Mouse (Mus musculus): Measurements from ENCODE around the gene Csf2ra. TPM values are rescaled to one million over a fixed set of nuclear protein-coding genes. Genes with fewer than 3 reads are reported as not detected.
"Not testable (repeated sequence)": the region's sequence is repeated elsewhere in the genome, so short reads cannot be mapped to it uniquely, and the experiment has no call there.

The Csf2ra gene
- 317 and 417 TPM in 2 replicates for polyA plus RNA-seq (2012; rRNA removed)

GRCm38 (mm10) chr19:61227941-61228701, at the start of gene Csf2ra:
Gene Csf2ra, minus strand, starts transcription at chr19:61228429.
- 53% methylated on average over 36 of the region's 36 CpGs for WGBS
- Histone ChIP-seq H3K4me1 (ENCODE audit: control insufficient read depth, insufficient read depth, low read length) (peaks cover 3% of the 10 kb centered on the region; the same call in 1 of the 2 replicates), H3K4me3 (replicated peaks; ENCODE audit: extremely low read depth, low read depth, low read length) (peak within 1 kb of the TSS; percentile 87)
- TF ChIP-seq POLR2A (IDR thresholded peaks at IDR 0.05; ENCODE audit: borderline replicate concordance, extremely low read depth, low read depth, low read length) (peak; percentile 64; the same call in 1 of the 2 replicates), CTCF (IDR thresholded peaks at IDR 0.05; ENCODE audit: insufficient read depth, low read length) (no peak)
- peak; percentile 9 for DNase-seq

GRCm38 (mm10) chr19:61275446-61275845, 47.2 kb upstream of the Csf2ra start:
- TF ChIP-seq POLR2A (IDR thresholded peaks at IDR 0.05; ENCODE audit: borderline replicate concordance, extremely low read depth, low read depth, low read length) (no peak), CTCF (IDR thresholded peaks at IDR 0.05; ENCODE audit: insufficient read depth, low read length) (no peak)
- no peak for DNase-seq
- WGBS = 80% methylated on average over 1 of the region's 1 CpGs
- H3K4me1 ChIP-seq (ENCODE audit: control insufficient read depth, insufficient read depth, low read length) = no peaks in the 10 kb centered on the region
- no peak overlapping the region for H3K4me3 ChIP-seq (replicated peaks; ENCODE audit: extremely low read depth, low read depth, low read length)

DNA sequence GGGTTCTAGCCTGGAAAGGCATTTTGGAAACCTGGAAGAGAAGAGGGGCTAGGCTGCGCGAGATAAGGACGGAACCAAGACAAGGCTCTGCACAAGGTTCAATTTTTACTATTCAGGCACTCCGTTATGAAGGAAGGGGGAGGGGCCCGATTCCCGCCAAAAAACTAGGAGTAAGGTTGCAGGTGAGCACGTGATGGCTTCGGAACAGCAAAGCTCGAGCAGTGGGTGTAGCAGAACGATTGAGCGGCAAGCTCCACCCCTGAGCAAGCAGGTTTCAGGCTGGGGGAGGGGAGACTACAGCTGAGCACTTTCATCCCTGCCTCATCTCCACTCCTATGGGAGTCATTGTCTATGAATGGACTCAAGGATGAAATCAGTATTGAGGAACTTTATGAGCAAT, 40.9 kb upstream of the Csf2ra start:
- not testable (repeated sequence) for H3K4me1 ChIP-seq (ENCODE audit: control insufficient read depth, insufficient read depth, low read length); DNase-seq
- WGBS = 29% methylated on average over 11 of the region's 11 CpGs

GRCm38 (mm10) chr19:61267141-61267540, 38.9 kb upstream of the Csf2ra start:
- TF ChIP-seq POLR2A (IDR thresholded peaks at IDR 0.05; ENCODE audit: borderline replicate concordance, extremely low read depth, low read depth, low read length) (no peak), CTCF (IDR thresholded peaks at IDR 0.05; ENCODE audit: insufficient read depth, low read length) (no peak)
- 20% methylated on average over 7 of the region's 7 CpGs for WGBS

More for the DNA sequence above, 40.9 kb upstream of the Csf2ra start:
- not testable (repeated sequence) for H3K4me3 ChIP-seq (replicated peaks; ENCODE audit: extremely low read depth, low read depth, low read length)

GRCm38 (mm10) chr19:61266651-61267050, 38.4 kb upstream of the Csf2ra start:
- no peaks in the 10 kb centered on the region for H3K4me1 ChIP-seq (ENCODE audit: control insufficient read depth, insufficient read depth, low read length)
- TF ChIP-seq CTCF (IDR thresholded peaks at IDR 0.05; ENCODE audit: insufficient read depth, low read length) (no peak), POLR2A (IDR thresholded peaks at IDR 0.05; ENCODE audit: borderline replicate concordance, extremely low read depth, low read depth, low read length) (no peak)
- peak overlapping the region; percentile 1 for H3K4me3 ChIP-seq (replicated peaks; ENCODE audit: extremely low read depth, low read depth, low read length)
- DNase-seq = peak; percentile 34
- WGBS = 4% methylated on average over 26 of the region's 26 CpGs

More at GRCm38 (mm10) chr19:61267141-61267540, 38.9 kb upstream of the Csf2ra start:
- Histone ChIP-seq H3K4me1 (ENCODE audit: control insufficient read depth, insufficient read depth, low read length) (no peaks in the 10 kb centered on the region), H3K4me3 (replicated peaks; ENCODE audit: extremely low read depth, low read depth, low read length) (peak overlapping the region; percentile 1)
- no peak for DNase-seq

- 2% methylated on average over 12 of the region's 12 CpGs for WGBS
- Histone ChIP-seq H3K4me1 (ENCODE audit: control insufficient read depth, insufficient read depth, low read length) (no peaks in the 10 kb centered on the region), H3K4me3 (replicated peaks; ENCODE audit: extremely low read depth, low read depth, low read length) (no peak overlapping the region)
- TF ChIP-seq CTCF (IDR thresholded peaks at IDR 0.05; ENCODE audit: insufficient read depth, low read length) (no peak), POLR2A (IDR thresholded peaks at IDR 0.05; ENCODE audit: borderline replicate concordance, extremely low read depth, low read depth, low read length) (no peak)
- peak; percentile 40 for DNase-seq
Measured at GRCm38 (mm10) chr19:61266246-61266615, 38.0 kb upstream of the Csf2ra start.

DNA sequence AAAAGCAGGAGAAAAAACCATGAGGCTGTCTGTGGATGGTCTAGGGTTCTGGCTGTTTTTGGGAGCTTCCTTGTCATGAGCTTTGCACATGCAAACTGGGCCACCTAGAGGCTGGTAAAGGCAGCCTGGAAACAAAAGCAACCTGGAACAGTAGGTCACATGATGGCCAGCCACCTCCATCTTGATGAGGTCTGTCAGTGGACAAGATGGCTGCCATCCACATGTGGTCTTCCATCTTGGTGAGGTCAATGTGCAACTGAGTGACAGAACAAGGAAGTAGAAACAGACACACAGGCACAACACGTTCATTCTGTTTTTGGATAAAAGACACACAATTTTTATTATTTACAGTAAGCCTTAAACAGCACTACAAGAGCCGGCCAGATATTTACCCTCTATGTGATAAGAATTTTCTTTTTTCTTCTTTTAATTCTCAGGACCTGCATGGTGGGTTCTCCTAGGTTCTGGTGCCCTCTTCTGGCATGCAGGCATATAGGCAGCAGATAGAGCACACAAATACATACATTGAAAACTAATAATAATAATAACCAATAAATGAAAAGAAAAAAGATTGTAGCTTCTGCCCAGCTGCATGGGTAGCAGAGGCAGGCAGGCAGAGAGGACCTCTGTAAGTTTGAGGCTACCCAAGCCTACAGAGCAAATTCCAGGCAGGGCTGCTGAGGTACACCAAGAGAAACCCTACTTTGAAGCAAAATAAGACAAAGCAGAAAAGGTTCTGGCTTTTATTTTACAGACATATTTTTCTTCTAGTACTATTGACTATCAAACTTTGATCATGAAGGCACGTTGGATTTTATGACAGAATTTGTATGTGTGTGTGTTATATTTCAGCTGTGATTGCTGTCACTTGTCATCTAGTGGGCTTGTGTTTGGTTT, 37.4 kb upstream of the Csf2ra start:
- TF ChIP-seq CTCF (IDR thresholded peaks at IDR 0.05; ENCODE audit: insufficient read depth, low read length) (peak; percentile 31; the same call in 1 of the 2 replicates), POLR2A (IDR thresholded peaks at IDR 0.05; ENCODE audit: borderline replicate concordance, extremely low read depth, low read depth, low read length) (no peak)
- 6% methylated on average over 3 of the region's 3 CpGs for WGBS
- no peaks in the 10 kb centered on the region for H3K4me1 ChIP-seq (ENCODE audit: control insufficient read depth, insufficient read depth, low read length)
- H3K4me3 ChIP-seq (replicated peaks; ENCODE audit: extremely low read depth, low read depth, low read length) = no peak overlapping the region
- peak; percentile 48 for DNase-seq

DNA sequence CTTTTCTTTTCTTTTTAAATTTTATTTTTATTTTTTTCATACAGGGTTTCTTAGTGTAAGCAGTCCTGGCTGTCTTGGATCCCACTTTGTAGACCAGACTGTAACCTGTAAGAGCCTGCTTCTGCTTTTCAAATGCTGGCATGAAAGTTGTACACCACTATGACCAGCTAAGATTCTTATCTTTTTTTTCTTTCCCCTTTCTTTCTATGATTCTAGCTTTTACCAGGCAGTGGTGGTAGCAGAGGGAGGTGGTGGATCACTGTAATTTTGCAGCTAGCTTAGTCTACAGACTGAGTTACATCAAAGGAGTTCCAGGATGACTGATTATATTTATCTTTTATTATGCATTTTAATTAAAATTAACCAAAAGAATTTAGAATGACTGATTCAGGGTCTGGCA, 36.7 kb upstream of the Csf2ra start:
- no peaks in the 10 kb centered on the region for H3K4me1 ChIP-seq (ENCODE audit: control insufficient read depth, insufficient read depth, low read length)

GRCm38 (mm10) chr19:61264227-61264626, 36.0 kb upstream of the Csf2ra start:
- no peak for TF ChIP-seq POLR2A (IDR thresholded peaks at IDR 0.05; ENCODE audit: borderline replicate concordance, extremely low read depth, low read depth, low read length)
- TF ChIP-seq CTCF (IDR thresholded peaks at IDR 0.05; ENCODE audit: insufficient read depth, low read length) = no peak
- no peak overlapping the region for H3K4me3 ChIP-seq (replicated peaks; ENCODE audit: extremely low read depth, low read depth, low read length)
- H3K4me1 ChIP-seq (ENCODE audit: control insufficient read depth, insufficient read depth, low read length) = no peaks in the 10 kb centered on the region
- DNase-seq = no peak
- 81% methylated on average over 1 of the region's 1 CpGs for WGBS

More for the DNA sequence above, 36.7 kb upstream of the Csf2ra start:
- TF ChIP-seq POLR2A (IDR thresholded peaks at IDR 0.05; ENCODE audit: borderline replicate concordance, extremely low read depth, low read depth, low read length) (no peak), CTCF (IDR thresholded peaks at IDR 0.05; ENCODE audit: insufficient read depth, low read length) (no peak)
- no peak for DNase-seq
- H3K4me3 ChIP-seq (replicated peaks; ENCODE audit: extremely low read depth, low read depth, low read length) = no peak overlapping the region

Data from lung, adult 2 months (tissue).